In genomic region chrX:47808717-47809116, GRCm38 (mm10) we compare ENCODE assay signal across 28 mouse cellular contexts.
DNase-seq lines count a peak whose midpoint lies in the region; ATAC-seq and TF ChIP-seq lines count a peak whose summit lies in the region.
"Had no signal": no experiment of that assay in that cellular context is flagged by ENCODE, and none has a peak within 500 bp of the region (broad histone marks: within the 10 kb centered on the region; RNA-seq: fewer than 3 reads in every experiment).

No protein-coding gene starts in this region.

- no peaks in the 10 kb centered on the region for H3K27me3 ChIP-seq in forebrain, embryonic 11.5 days (ENCODE audit: control insufficient read depth, insufficient read depth, low read length)
- no peaks in the 10 kb centered on the region for H3K27me3 ChIP-seq in forebrain, embryonic 14.5 days (replicated peaks; ENCODE audit: control insufficient read depth, insufficient read depth, low read length)
- no peaks in the 10 kb centered on the region for H3K27me3 ChIP-seq in hindbrain, embryonic 11.5 days (ENCODE audit: control insufficient read depth, insufficient read depth, low read length)
- H3K27me3 ChIP-seq in hindbrain, embryonic 14.5 days (ENCODE audit: control insufficient read depth, insufficient read depth, low read length): no peaks in the 10 kb centered on the region
- H3K27me3 ChIP-seq in midbrain, embryonic 11.5 days (ENCODE audit: control insufficient read depth, insufficient read depth, low read length): no peaks in the 10 kb centered on the region
- H3K27me3 ChIP-seq in midbrain, embryonic 15.5 days (replicated peaks): no peaks in the 10 kb centered on the region
- H3K27me3 ChIP-seq: CH12.LX; embryonic facial prominence, embryonic 13.5 days; embryonic facial prominence, embryonic 15.5 days; forebrain, embryonic 15.5 days had no signal

- WGBS in forebrain, embryonic 11.5 days: 63% methylated on average over 2 of the region's 2 CpGs
- 58% methylated on average over 2 of the region's 2 CpGs for whole genome bisulfite sequencing in forebrain, embryonic 14.5 days
- 64% methylated on average over 2 of the region's 2 CpGs for WGBS in hindbrain, embryonic 11.5 days
- 75% methylated on average over 2 of the region's 2 CpGs for WGBS in hindbrain, embryonic 14.5 days
- 81% methylated on average over 2 of the region's 2 CpGs for WGBS in midbrain, embryonic 11.5 days
- 69% methylated on average over 2 of the region's 2 CpGs for WGBS in midbrain, embryonic 15.5 days

- no peak overlapping the region for H3K9ac ChIP-seq in forebrain, embryonic 11.5 days (ENCODE audit: low read length)
- H3K9ac ChIP-seq in forebrain, embryonic 14.5 days (ENCODE audit: low read length): no peak overlapping the region
- H3K9ac ChIP-seq in hindbrain, embryonic 11.5 days (ENCODE audit: low read depth, low read length): no peak overlapping the region
- no peak overlapping the region for H3K9ac ChIP-seq in hindbrain, embryonic 14.5 days
- H3K9ac ChIP-seq in midbrain, embryonic 11.5 days (ENCODE audit: low read length): no peak overlapping the region
- no peak overlapping the region for H3K9ac ChIP-seq in midbrain, embryonic 15.5 days
- H3K9ac ChIP-seq: embryonic facial prominence, embryonic 13.5 days; embryonic facial prominence, embryonic 15.5 days; forebrain, embryonic 15.5 days had no signal

- H3K9me3 ChIP-seq in forebrain, embryonic 11.5 days (ENCODE audit: control insufficient read depth, low read length): no peaks in the 10 kb centered on the region
- H3K9me3 ChIP-seq in forebrain, embryonic 14.5 days (replicated peaks; ENCODE audit: control insufficient read depth, low read length): no peaks in the 10 kb centered on the region
- no peaks in the 10 kb centered on the region for H3K9me3 ChIP-seq in hindbrain, embryonic 11.5 days (ENCODE audit: control insufficient read depth, low read length)
- no peaks in the 10 kb centered on the region for H3K9me3 ChIP-seq in hindbrain, embryonic 14.5 days (ENCODE audit: control insufficient read depth, low read length)
- no peaks in the 10 kb centered on the region for H3K9me3 ChIP-seq in midbrain, embryonic 11.5 days (ENCODE audit: control insufficient read depth, low read length)
- no peaks in the 10 kb centered on the region for H3K9me3 ChIP-seq in midbrain, embryonic 15.5 days
- H3K9me3 ChIP-seq: embryonic facial prominence, embryonic 13.5 days; embryonic facial prominence, embryonic 15.5 days; forebrain, embryonic 10.5 days; forebrain, embryonic 15.5 days; G1E had no signal

- H3K4me2 ChIP-seq in forebrain, embryonic 11.5 days (ENCODE audit: low read depth, low read length, severe bottlenecking): no peak overlapping the region
- no peak overlapping the region for H3K4me2 ChIP-seq in forebrain, embryonic 14.5 days (ENCODE audit: low read length)
- no peak overlapping the region for H3K4me2 ChIP-seq in hindbrain, embryonic 11.5 days (replicated peaks; ENCODE audit: low read depth, low read length)
- H3K4me2 ChIP-seq in hindbrain, embryonic 14.5 days (replicated peaks): no peak overlapping the region
- H3K4me2 ChIP-seq in midbrain, embryonic 11.5 days: no peak overlapping the region
- H3K4me2 ChIP-seq in midbrain, embryonic 15.5 days: no peak overlapping the region
- H3K4me2 ChIP-seq: embryonic facial prominence, embryonic 13.5 days; embryonic facial prominence, embryonic 15.5 days; forebrain, embryonic 15.5 days had no signal

- no peak overlapping the region for H3K4me3 ChIP-seq in forebrain, embryonic 11.5 days (ENCODE audit: low read depth, low read length)
- H3K4me3 ChIP-seq in forebrain, embryonic 14.5 days (ENCODE audit: low read depth, low read length): no peak overlapping the region
- H3K4me3 ChIP-seq in hindbrain, embryonic 11.5 days (ENCODE audit: low read depth, low read length): no peak overlapping the region
- no peak overlapping the region for H3K4me3 ChIP-seq in hindbrain, embryonic 14.5 days (replicated peaks; ENCODE audit: low read length)
- no peak overlapping the region for H3K4me3 ChIP-seq in midbrain, embryonic 11.5 days (ENCODE audit: low read depth, low read length)
- no peak overlapping the region for H3K4me3 ChIP-seq in midbrain, embryonic 15.5 days
- H3K4me3 ChIP-seq: embryonic facial prominence, embryonic 13.5 days; embryonic facial prominence, embryonic 15.5 days; erythroblast, embryonic 14.5 days; forebrain, embryonic 10.5 days; forebrain, embryonic 15.5 days had no signal

- no peaks in the 10 kb centered on the region for H3K4me1 ChIP-seq in forebrain, embryonic 11.5 days (replicated peaks; ENCODE audit: control insufficient read depth, insufficient read depth, low read length)
- H3K4me1 ChIP-seq in forebrain, embryonic 14.5 days (ENCODE audit: control insufficient read depth, insufficient read depth, low read length): no peaks in the 10 kb centered on the region
- H3K4me1 ChIP-seq in hindbrain, embryonic 11.5 days (replicated peaks; ENCODE audit: control insufficient read depth, insufficient read depth, low read length): no peaks in the 10 kb centered on the region
- H3K4me1 ChIP-seq in hindbrain, embryonic 14.5 days (replicated peaks; ENCODE audit: control insufficient read depth, insufficient read depth, low read length): no peaks in the 10 kb centered on the region
- H3K4me1 ChIP-seq in midbrain, embryonic 11.5 days (ENCODE audit: control insufficient read depth, insufficient read depth, low read length): no peaks in the 10 kb centered on the region
- no peaks in the 10 kb centered on the region for H3K4me1 ChIP-seq in midbrain, embryonic 15.5 days
- H3K4me1 ChIP-seq: embryonic facial prominence, embryonic 13.5 days; embryonic facial prominence, embryonic 15.5 days; forebrain, embryonic 10.5 days; forebrain, embryonic 15.5 days had no signal

- TF ChIP-seq POLR2A in brain, embryonic 14.5 days (IDR thresholded peaks at IDR 0.05; ENCODE audit: borderline replicate concordance, extremely low read depth, insufficient read depth, insufficient read length, poor library complexity, severe bottlenecking): no peak

- no peak for TF ChIP-seq CTCF in brain, embryonic 14.5 days (IDR thresholded peaks at IDR 0.05; ENCODE audit: borderline replicate concordance, extremely low read depth, insufficient read depth, insufficient read length)

- no peak overlapping the region for H3K27ac ChIP-seq in forebrain, embryonic 11.5 days (ENCODE audit: low read depth, low read length)
- H3K27ac ChIP-seq in forebrain, embryonic 14.5 days (ENCODE audit: low read depth, low read length): no peak overlapping the region
- H3K27ac ChIP-seq in hindbrain, embryonic 11.5 days (ENCODE audit: low read depth, low read length): no peak overlapping the region
- H3K27ac ChIP-seq in hindbrain, embryonic 14.5 days: no peak overlapping the region
- H3K27ac ChIP-seq in midbrain, embryonic 11.5 days (ENCODE audit: low read depth, low read length): no peak overlapping the region
- no peak overlapping the region for H3K27ac ChIP-seq in midbrain, embryonic 15.5 days
- H3K27ac ChIP-seq: embryonic facial prominence, embryonic 13.5 days; embryonic facial prominence, embryonic 15.5 days; forebrain, embryonic 10.5 days; forebrain, embryonic 15.5 days had no signal

- DNase-seq in forebrain, embryonic 11.5 days (ENCODE audit: low spot score): no peak
- DNase-seq in forebrain, embryonic 14.5 days (ENCODE audit: low spot score): no peak
- DNase-seq in hindbrain, embryonic 11.5 days (ENCODE audit: low spot score): no peak
- DNase-seq in hindbrain, embryonic 14.5 days (ENCODE audit: low spot score): no peak
- no peak for DNase-seq in midbrain, embryonic 11.5 days (ENCODE audit: low spot score, missing footprints)
- peak; percentile 13 for DNase-seq in brain, embryonic 14.5 days (ENCODE audit: low read depth)
- DNase-seq: adrenal gland, adult 8-10 months; adrenal gland, postnatal 14 days; adrenal gland, postnatal 36 days; B cell, adult 2 months; cerebellum, adult 11 months; cerebellum, adult 18-20 months; cerebellum, adult 8-10 months; cerebellum, adult 9-11 months; cerebellum, postnatal 14 days; cerebellum, postnatal 36 days; embryo, embryonic 11 days had no signal

- no peaks in the 10 kb centered on the region for H3K36me3 ChIP-seq in forebrain, embryonic 11.5 days (ENCODE audit: control insufficient read depth, insufficient read depth, low read length)
- no peaks in the 10 kb centered on the region for H3K36me3 ChIP-seq in forebrain, embryonic 14.5 days (ENCODE audit: control insufficient read depth, insufficient read depth, low read length)
- no peaks in the 10 kb centered on the region for H3K36me3 ChIP-seq in hindbrain, embryonic 11.5 days (ENCODE audit: control insufficient read depth, insufficient read depth, low read length)
- H3K36me3 ChIP-seq in hindbrain, embryonic 14.5 days (replicated peaks; ENCODE audit: control insufficient read depth, insufficient read depth): no peaks in the 10 kb centered on the region
- no peaks in the 10 kb centered on the region for H3K36me3 ChIP-seq in midbrain, embryonic 11.5 days (ENCODE audit: control insufficient read depth, insufficient read depth, low read length)
- H3K36me3 ChIP-seq in midbrain, embryonic 15.5 days (replicated peaks): no peaks in the 10 kb centered on the region
- H3K36me3 ChIP-seq: embryonic facial prominence, embryonic 13.5 days; embryonic facial prominence, embryonic 15.5 days; forebrain, embryonic 10.5 days; forebrain, embryonic 15.5 days; G1E had no signal

- peak; percentile 70 for ATAC-seq in forebrain, embryonic 11.5 days (replicated peaks; ENCODE audit: low FRiP score)
- ATAC-seq in forebrain, embryonic 14.5 days: no peak
- ATAC-seq in hindbrain, embryonic 11.5 days (ENCODE audit: low FRiP score): peak; percentile 51; the same call in 1 of the 2 replicates
- ATAC-seq in hindbrain, embryonic 14.5 days (ENCODE audit: low FRiP score): no peak
- ATAC-seq in midbrain, embryonic 11.5 days (ENCODE audit: low FRiP score): 0 out of 2 replicates have a peak, but pooled peaks have one; percentile 33
- no peak for ATAC-seq in midbrain, embryonic 15.5 days (replicated peaks)
- ATAC-seq: activated CD4-positive, CD25-positive, alpha-beta regulatory T cell, adult 4 months; CD4-positive, CD25-positive, alpha-beta regulatory T cell, adult 4 months; forebrain, embryonic 15.5 days; Patski had no signal

Comparison
In these comparisons a context has a peak if more than half of its experiments do, and no peak if none do; other contexts are left out.
1. ATAC-seq: peak in forebrain, embryonic 11.5 days (single experiment), hindbrain, embryonic 11.5 days (single experiment) and midbrain, embryonic 11.5 days (single experiment); none in forebrain, embryonic 14.5 days (single experiment), hindbrain, embryonic 14.5 days (single experiment) and midbrain, embryonic 15.5 days (single experiment).